Mouse (Mus musculus) forelimb bud, embryonic 11.5 days (tissue): Measurements from ENCODE around the gene Clec4e.
"Not testable (repeated sequence)": the region's sequence is repeated elsewhere in the genome, so short reads cannot be mapped to it uniquely, and the experiment has no call there.

ENCODE experiments used
- DNase-seq: peaks from one replicate; pipeline ENCODE4 v3.0.0-alpha.2; 2012; ENCODE audit warnings: low read depth, low spot score

Clec4e gene

GRCm38 (mm10) chr6:123289753-123290152 lies at the start of gene Clec4e:
Gene Clec4e (minus strand): TSS chr6:123289870.
- DNase-seq = no peak

- DNase-seq = no peak
Observed at GRCm38 (mm10) chr6:123332503-123332902, 42.8 kb upstream of the Clec4e start.

GRCm38 (mm10) chr6:123308033-123308432 lies 18.4 kb upstream of the Clec4e start, which contains the start of gene Vmn2r19:
Gene Vmn2r19 (plus strand): TSS chr6:123308333.
- no peak for DNase-seq

GRCm38 (mm10) chr6:123306315-123306714 lies 16.6 kb upstream of the Clec4e start:
- not testable (repeated sequence) for DNase-seq

GRCm38 (mm10) chr6:123296687-123297086 lies 7.0 kb upstream of the Clec4e start:
- DNase-seq = no peak

GRCm38 (mm10) chr6:123293509-123293908 lies 3.8 kb upstream of the Clec4e start:
- DNase-seq = not testable (repeated sequence)

GRCm38 (mm10) chr6:123292751-123293400 lies 3.2 kb upstream of the Clec4e start:
- no peak for DNase-seq

GRCm38 (mm10) chr6:123288931-123289330 lies 739 bp downstream of the Clec4e start:
- no peak for DNase-seq

- no peak for DNase-seq
Observed at GRCm38 (mm10) chr6:123286311-123286710, 3.4 kb downstream of the Clec4e start.

- DNase-seq = no peak
Observed at GRCm38 (mm10) chr6:123279443-123279842, 10.2 kb downstream of the Clec4e start.

- DNase-seq = no peak
Observed at GRCm38 (mm10) chr6:123266945-123267344, 22.7 kb downstream of the Clec4e start.

GRCm38 (mm10) chr6:123265809-123266208 lies 23.9 kb downstream of the Clec4e start:
- DNase-seq = no peak

- DNase-seq = no peak
Observed at GRCm38 (mm10) chr6:123264194-123264593, 25.5 kb downstream of the Clec4e start.

- no peak for DNase-seq
Observed at GRCm38 (mm10) chr6:123261555-123262161, 28.0 kb downstream of the Clec4e start, which contains the start of gene Clec4d. Gene Clec4d (plus strand): TSS chr6:123262111.

- DNase-seq = no peak
Observed at GRCm38 (mm10) chr6:123260868-123261267, 28.8 kb downstream of the Clec4e start.

- no peak for DNase-seq
Observed at GRCm38 (mm10) chr6:123259889-123260603, 29.6 kb downstream of the Clec4e start.

- no peak for DNase-seq
Observed at GRCm38 (mm10) chr6:123258946-123259345, 30.7 kb downstream of the Clec4e start.

- no peak for DNase-seq
Observed at GRCm38 (mm10) chr6:123252735-123253134, 36.9 kb downstream of the Clec4e start.

- not testable (repeated sequence) for DNase-seq
Observed at GRCm38 (mm10) chr6:123248862-123249261, 40.8 kb downstream of the Clec4e start.

GRCm38 (mm10) chr6:123244201-123244600 lies 45.5 kb downstream of the Clec4e start:
- DNase-seq = no peak

- no peak for DNase-seq
Observed at GRCm38 (mm10) chr6:123237582-123237981, 52.1 kb downstream of the Clec4e start.
